Mouse (Mus musculus): ENCODE data around the gene Cacna2d3. TPM values are rescaled to one million over a fixed set of nuclear protein-coding genes. Genes with fewer than 3 reads are reported as not detected.

Cacna2d3 gene
- polyA plus RNA-seq, 1 experiment from 2014 or later = 0.03 TPM

GRCm38 (mm10) chr14:29558440-29558839, 163.2 kb downstream of the Cacna2d3 start:
- Histone ChIP-seq H3K9ac (no peak overlapping the region), H3K4me3 (replicated peaks) (no peak overlapping the region), H3K4me1 (replicated peaks) (no peaks in the 10 kb centered on the region), H3K9me3 (replicated peaks) (no peaks in the 10 kb centered on the region), H3K27me3 (no peaks in the 10 kb centered on the region), H3K27ac (replicated peaks) (no peak overlapping the region), H3K36me3 (replicated peaks) (no peaks in the 10 kb centered on the region), H3K4me2 (no peak overlapping the region)
- no peak for ATAC-seq (ENCODE audit: insufficient read depth)
- 71% methylated on average over 8 of the region's 8 CpGs for WGBS (ENCODE audit: insufficient replicate concordance)

DNA sequence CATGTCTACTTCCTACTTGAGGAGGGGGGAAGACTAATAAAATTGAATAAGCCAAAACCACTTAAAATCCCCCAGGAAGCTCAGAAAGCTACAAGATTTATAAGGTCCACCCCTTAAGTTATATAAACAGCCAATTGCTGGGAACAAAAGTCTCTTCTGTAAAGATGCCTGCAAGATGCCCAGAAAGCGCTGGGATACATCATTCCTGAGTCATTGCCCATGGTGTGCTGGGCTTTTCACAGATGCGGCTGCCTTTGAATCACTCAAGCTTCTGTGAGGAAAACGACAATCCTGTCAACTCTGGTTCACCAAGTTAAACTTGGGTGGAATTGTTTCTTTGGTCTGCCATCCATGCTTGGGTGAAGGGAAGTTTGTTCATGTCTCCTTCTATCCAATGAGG, 165.5 kb downstream of the Cacna2d3 start:
- 64% methylated on average over 3 of the region's 3 CpGs for WGBS (ENCODE audit: insufficient replicate concordance)
- Histone ChIP-seq H3K36me3 (replicated peaks) (no peaks in the 10 kb centered on the region), H3K9ac (no peak overlapping the region), H3K4me3 (replicated peaks) (no peak overlapping the region), H3K4me1 (replicated peaks) (no peaks in the 10 kb centered on the region), H3K9me3 (replicated peaks) (no peaks in the 10 kb centered on the region), H3K4me2 (no peak overlapping the region), H3K27ac (replicated peaks) (no peak overlapping the region), H3K27me3 (no peaks in the 10 kb centered on the region)
- no peak for ATAC-seq (ENCODE audit: insufficient read depth)

- 62% methylated on average over 5 of the region's 5 CpGs for WGBS (ENCODE audit: insufficient replicate concordance)
- H3K27me3 ChIP-seq = no peaks in the 10 kb centered on the region
- H3K4me1 ChIP-seq (replicated peaks) = no peaks in the 10 kb centered on the region
- no peaks in the 10 kb centered on the region for H3K36me3 ChIP-seq (replicated peaks)
- H3K27ac ChIP-seq (replicated peaks) = no peak overlapping the region
- no peak for ATAC-seq (ENCODE audit: insufficient read depth)
- no peaks in the 10 kb centered on the region for H3K9me3 ChIP-seq (replicated peaks)
- H3K9ac ChIP-seq = no peak overlapping the region
- no peak overlapping the region for H3K4me3 ChIP-seq (replicated peaks)
- H3K4me2 ChIP-seq = no peak overlapping the region
These were observed 169.2 kb downstream of the Cacna2d3 start for GRCm38 (mm10) chr14:29552471-29552870.

- no peaks in the 10 kb centered on the region for H3K36me3 ChIP-seq (replicated peaks)
- H3K9ac ChIP-seq = no peak overlapping the region
- no peak for ATAC-seq (ENCODE audit: insufficient read depth)
- H3K4me1 ChIP-seq (replicated peaks) = no peaks in the 10 kb centered on the region
- 52% methylated on average over 5 of the region's 5 CpGs for WGBS (ENCODE audit: insufficient replicate concordance)
- H3K9me3 ChIP-seq (replicated peaks) = no peaks in the 10 kb centered on the region
- no peak overlapping the region for H3K4me2 ChIP-seq
- H3K27me3 ChIP-seq = no peaks in the 10 kb centered on the region
- H3K4me3 ChIP-seq (replicated peaks) = no peak overlapping the region
- no peak overlapping the region for H3K27ac ChIP-seq (replicated peaks)
These were observed 173.0 kb downstream of the Cacna2d3 start for GRCm38 (mm10) chr14:29548646-29549045.

GRCm38 (mm10) chr14:29530516-29530915, 191.1 kb downstream of the Cacna2d3 start:
- no peak for ATAC-seq (ENCODE audit: insufficient read depth)
- Histone ChIP-seq H3K4me2 (no peak overlapping the region), H3K36me3 (replicated peaks) (no peaks in the 10 kb centered on the region), H3K27ac (replicated peaks) (no peak overlapping the region), H3K9me3 (replicated peaks) (no peaks in the 10 kb centered on the region), H3K4me3 (replicated peaks) (no peak overlapping the region), H3K4me1 (replicated peaks) (no peaks in the 10 kb centered on the region), H3K27me3 (no peaks in the 10 kb centered on the region), H3K9ac (no peak overlapping the region)
- 53% methylated on average over 3 of the region's 3 CpGs for WGBS (ENCODE audit: insufficient replicate concordance)

DNA sequence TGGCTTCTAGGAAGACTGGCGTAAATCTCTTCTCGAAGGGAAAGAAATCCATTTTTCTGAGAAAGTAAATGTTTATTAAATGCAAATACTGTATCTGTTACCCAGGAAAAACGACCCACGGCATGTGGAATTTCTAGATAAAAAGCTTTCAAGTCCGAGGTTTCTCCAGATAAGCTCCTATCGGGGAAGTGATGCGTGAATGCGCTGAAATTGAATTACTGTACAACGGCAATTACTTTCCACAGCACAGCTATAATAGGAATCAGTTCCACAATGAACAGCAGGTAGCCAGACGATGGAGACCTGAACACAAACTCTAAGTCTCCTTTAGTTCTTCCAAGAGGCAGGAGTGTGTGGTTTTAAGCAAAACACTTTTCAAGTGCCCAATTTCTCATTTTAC, 193.0 kb downstream of the Cacna2d3 start:
- no peaks in the 10 kb centered on the region for H3K36me3 ChIP-seq (replicated peaks)
- no peak overlapping the region for H3K4me2 ChIP-seq
- H3K9ac ChIP-seq = no peak overlapping the region
- H3K27ac ChIP-seq (replicated peaks) = no peak overlapping the region
- ATAC-seq (ENCODE audit: insufficient read depth) = no peak
- no peaks in the 10 kb centered on the region for H3K4me1 ChIP-seq (replicated peaks)
- no peaks in the 10 kb centered on the region for H3K9me3 ChIP-seq (replicated peaks)
- no peaks in the 10 kb centered on the region for H3K27me3 ChIP-seq
- H3K4me3 ChIP-seq (replicated peaks) = no peak overlapping the region
- 64% methylated on average over 10 of the region's 10 CpGs for WGBS (ENCODE audit: insufficient replicate concordance)

- Histone ChIP-seq H3K27me3 (no peaks in the 10 kb centered on the region), H3K4me2 (no peak overlapping the region), H3K27ac (replicated peaks) (no peak overlapping the region), H3K36me3 (replicated peaks) (no peaks in the 10 kb centered on the region), H3K9me3 (replicated peaks) (no peaks in the 10 kb centered on the region), H3K4me1 (replicated peaks) (no peaks in the 10 kb centered on the region), H3K4me3 (replicated peaks) (no peak overlapping the region), H3K9ac (no peak overlapping the region)
- 43% methylated on average over 7 of the region's 7 CpGs for WGBS (ENCODE audit: insufficient replicate concordance)
- ATAC-seq (ENCODE audit: insufficient read depth) = no peak
These were observed 201.7 kb downstream of the Cacna2d3 start for GRCm38 (mm10) chr14:29519751-29520669.

DNA sequence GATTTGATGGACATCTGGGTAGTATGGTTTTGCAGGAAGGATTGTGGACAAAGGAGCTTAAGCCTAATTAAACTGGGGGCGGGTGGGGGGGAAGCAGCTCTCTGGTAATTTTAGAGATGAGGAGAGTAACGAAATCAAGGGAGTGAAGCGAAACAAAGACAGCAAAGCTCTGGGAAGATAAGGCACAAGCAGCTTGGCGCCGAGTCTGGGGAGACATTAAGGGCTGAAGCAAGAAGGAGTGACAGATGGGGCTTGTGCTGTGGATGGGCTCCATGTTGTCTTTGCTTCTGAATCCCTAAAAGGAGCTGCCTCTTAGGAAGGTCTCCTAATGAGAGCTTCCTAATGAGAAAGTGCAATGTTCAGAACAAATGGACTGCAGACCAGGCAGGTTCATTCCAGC, 219.0 kb downstream of the Cacna2d3 start:
- Histone ChIP-seq H3K9ac (no peak overlapping the region), H3K27me3 (no peaks in the 10 kb centered on the region), H3K27ac (replicated peaks) (no peak overlapping the region), H3K4me3 (replicated peaks) (no peak overlapping the region), H3K36me3 (replicated peaks) (no peaks in the 10 kb centered on the region), H3K4me1 (replicated peaks) (no peaks in the 10 kb centered on the region), H3K4me2 (no peak overlapping the region), H3K9me3 (replicated peaks) (no peaks in the 10 kb centered on the region)
- WGBS (ENCODE audit: insufficient replicate concordance) = 53% methylated on average over 5 of the region's 5 CpGs
- ATAC-seq (ENCODE audit: insufficient read depth) = no peak

DNA sequence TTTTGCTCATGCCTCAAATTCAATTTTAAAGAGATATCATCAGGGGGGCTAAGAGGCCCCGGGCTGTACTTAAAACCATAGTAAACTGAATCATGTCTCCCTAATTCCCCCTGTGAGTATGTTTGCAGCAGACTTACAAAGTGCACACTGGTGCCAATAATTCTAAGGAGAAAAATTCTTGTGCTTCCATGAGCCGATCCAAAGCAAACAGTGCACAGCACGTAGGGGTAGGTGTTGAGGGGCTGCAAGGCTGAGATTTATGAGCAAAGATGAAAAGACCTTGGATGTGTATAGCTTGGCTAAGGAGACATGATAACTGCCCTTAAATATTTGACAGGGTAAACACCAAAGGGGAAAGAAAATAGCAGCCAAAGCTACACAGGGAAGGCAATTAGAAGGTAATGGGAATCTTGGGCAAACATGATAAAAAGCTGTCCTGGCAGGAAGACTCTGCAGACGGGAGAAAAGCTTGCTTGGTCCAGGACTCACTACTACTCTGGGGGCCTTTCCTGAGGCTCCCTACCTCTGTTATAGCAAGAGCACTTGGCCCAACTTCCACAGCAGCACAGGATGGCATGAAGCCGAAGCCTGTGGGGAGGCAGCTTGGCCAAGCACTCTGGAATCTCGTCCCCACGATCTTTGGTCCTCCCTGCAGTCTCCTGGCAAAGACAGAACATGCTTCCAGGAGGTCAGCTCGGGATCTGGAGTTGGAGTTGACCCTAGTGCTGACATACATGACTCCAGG, 222.9 kb downstream of the Cacna2d3 start:
- 51% methylated on average over 8 of the region's 8 CpGs for WGBS (ENCODE audit: insufficient replicate concordance)
- Histone ChIP-seq H3K9me3 (replicated peaks) (no peaks in the 10 kb centered on the region), H3K4me3 (replicated peaks) (no peak overlapping the region), H3K27me3 (no peaks in the 10 kb centered on the region), H3K4me1 (replicated peaks) (no peaks in the 10 kb centered on the region), H3K9ac (no peak overlapping the region), H3K27ac (replicated peaks) (no peak overlapping the region), H3K36me3 (replicated peaks) (no peaks in the 10 kb centered on the region), H3K4me2 (no peak overlapping the region)
- no peak for ATAC-seq (ENCODE audit: insufficient read depth)

- no peak overlapping the region for H3K27ac ChIP-seq (replicated peaks)
- H3K27me3 ChIP-seq = no peaks in the 10 kb centered on the region
- no peaks in the 10 kb centered on the region for H3K9me3 ChIP-seq (replicated peaks)
- no peaks in the 10 kb centered on the region for H3K36me3 ChIP-seq (replicated peaks)
- H3K4me1 ChIP-seq (replicated peaks) = no peaks in the 10 kb centered on the region
- no peak overlapping the region for H3K9ac ChIP-seq
- no peak for ATAC-seq (ENCODE audit: insufficient read depth)
- WGBS (ENCODE audit: insufficient replicate concordance) = 57% methylated on average over 3 of the region's 3 CpGs
- no peak overlapping the region for H3K4me2 ChIP-seq
- H3K4me3 ChIP-seq (replicated peaks) = no peak overlapping the region
These were observed 225.1 kb downstream of the Cacna2d3 start for GRCm38 (mm10) chr14:29496552-29496951.

GRCm38 (mm10) chr14:29491786-29492185, 229.9 kb downstream of the Cacna2d3 start:
- no peaks in the 10 kb centered on the region for H3K4me1 ChIP-seq (replicated peaks)
- ATAC-seq (ENCODE audit: insufficient read depth) = no peak
- H3K9me3 ChIP-seq (replicated peaks) = no peaks in the 10 kb centered on the region

More at GRCm38 (mm10) chr14:29491786-29492185, 229.9 kb downstream of the Cacna2d3 start:
- no peak overlapping the region for H3K9ac ChIP-seq
- H3K27ac ChIP-seq (replicated peaks) = no peak overlapping the region
- 50% methylated on average over 1 of the region's 1 CpGs for WGBS (ENCODE audit: insufficient replicate concordance)
- H3K4me3 ChIP-seq (replicated peaks) = no peak overlapping the region
- no peaks in the 10 kb centered on the region for H3K27me3 ChIP-seq
- no peaks in the 10 kb centered on the region for H3K36me3 ChIP-seq (replicated peaks)
- H3K4me2 ChIP-seq = no peak overlapping the region

All from liver, embryonic 15.5 days (tissue).